Mouse (Mus musculus): ENCODE data around the gene Efhb. TPM values are rescaled to one million over a fixed set of nuclear protein-coding genes. Genes with fewer than 3 reads are reported as not detected.

Efhb gene
- total RNA-seq (2017) = 0.35 and 0.37 TPM in 2 replicates

GRCm38 (mm10) chr17:53462603-53463495, at the start of gene Efhb:
TSS of gene Efhb (minus strand) at chr17:53463321.
- 0 out of 2 replicates have a peak, but pooled peaks have one; percentile 18 for ATAC-seq (ENCODE audit: extremely low read depth, insufficient number of reproducible peaks, low FRiP score, poor library complexity, severe bottlenecking)

DNA sequence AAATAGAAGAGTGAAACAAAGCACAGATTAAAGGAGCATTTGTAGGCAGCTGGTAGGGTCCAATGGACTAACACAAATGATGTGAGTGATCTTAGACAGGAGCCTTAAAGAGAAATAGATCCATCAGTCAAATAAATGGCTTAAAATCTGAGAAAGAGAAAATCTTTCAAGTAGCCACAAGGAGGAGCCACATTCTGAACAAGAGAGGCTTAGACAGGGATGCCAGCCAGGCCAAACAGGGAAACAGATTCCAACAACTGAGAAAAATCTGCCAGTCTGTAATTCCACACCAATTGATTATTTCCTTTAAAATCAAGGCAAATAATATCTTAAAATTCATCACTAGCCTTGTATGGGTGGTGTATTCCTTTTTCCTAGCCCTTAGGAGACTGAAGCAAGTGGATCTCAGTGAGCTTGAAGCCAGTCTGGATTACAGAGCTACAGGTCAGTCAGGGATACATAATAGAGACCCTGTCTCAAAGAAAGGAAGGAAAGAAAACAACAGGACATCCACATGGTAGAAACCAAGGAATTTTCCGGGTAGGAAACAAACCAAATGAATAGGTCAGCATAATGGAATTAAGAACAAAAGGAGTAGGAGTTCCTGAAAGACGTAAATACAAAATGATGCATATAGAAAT, 49.3 kb upstream of the Efhb start:
- ATAC-seq (ENCODE audit: extremely low read depth, insufficient number of reproducible peaks, low FRiP score, poor library complexity, severe bottlenecking) = no peak

DNA sequence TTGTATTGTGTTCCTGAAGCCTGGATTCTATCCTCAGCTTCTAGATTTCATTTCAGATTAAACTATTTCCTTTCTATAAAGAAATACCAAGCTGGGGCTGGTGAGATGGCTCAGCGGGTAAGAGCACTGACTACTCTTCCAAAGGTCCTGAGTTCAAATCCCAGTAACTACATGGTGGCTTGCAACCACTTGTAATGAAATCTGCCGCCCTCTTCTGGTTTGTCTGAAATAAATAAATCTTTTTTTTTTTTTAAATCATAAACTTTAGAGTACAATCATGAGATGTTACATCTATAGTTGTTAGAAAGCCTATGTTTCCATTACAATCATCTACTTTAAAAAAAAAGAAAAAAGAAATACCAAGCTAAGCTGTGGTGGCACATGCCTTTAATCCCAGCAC, 39.8 kb upstream of the Efhb start:
- no peak for ATAC-seq (ENCODE audit: extremely low read depth, insufficient number of reproducible peaks, low FRiP score, poor library complexity, severe bottlenecking)

- no peak for ATAC-seq (ENCODE audit: extremely low read depth, insufficient number of reproducible peaks, low FRiP score, poor library complexity, severe bottlenecking)
Measured at GRCm38 (mm10) chr17:53489007-53489378, 25.9 kb upstream of the Efhb start.

DNA sequence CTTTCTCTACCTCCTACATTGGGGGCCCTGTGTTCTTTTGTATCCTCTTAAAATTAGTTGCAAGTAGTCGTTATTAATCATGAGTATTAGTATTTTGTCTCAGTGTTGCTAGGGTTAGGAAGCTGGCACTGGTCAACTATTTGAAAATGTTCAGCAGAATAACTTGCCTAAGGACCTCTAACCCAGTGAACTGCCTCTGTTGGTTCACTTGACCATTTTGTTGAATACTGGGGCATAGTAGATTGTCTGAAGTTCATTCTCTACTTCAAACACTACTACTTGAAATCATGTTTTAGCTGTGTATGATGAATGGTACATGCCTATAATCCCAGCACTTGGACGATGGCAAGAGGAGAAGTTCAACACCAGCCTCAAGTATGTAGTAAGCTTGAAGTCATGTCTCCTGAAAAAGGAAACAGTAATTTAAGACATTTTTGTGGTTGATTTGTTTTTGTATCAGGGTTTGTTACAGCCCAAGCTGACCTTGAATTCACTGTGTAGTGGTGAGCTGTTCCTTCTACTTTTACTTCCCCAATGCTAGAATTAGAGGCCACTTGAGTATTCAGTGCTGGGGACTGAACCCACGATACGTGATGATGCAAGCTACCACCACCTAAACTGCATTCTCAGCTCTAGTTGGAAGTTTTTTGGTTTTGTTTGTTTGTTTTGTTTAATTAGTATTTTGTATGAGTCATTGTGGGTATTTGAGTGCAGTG, 25.3 kb upstream of the Efhb start:
- peak; percentile 80; the same call in 1 of the 2 replicates for ATAC-seq (ENCODE audit: extremely low read depth, insufficient number of reproducible peaks, low FRiP score, poor library complexity, severe bottlenecking)

GRCm38 (mm10) chr17:53480433-53480832, 17.3 kb upstream of the Efhb start:
- ATAC-seq (ENCODE audit: extremely low read depth, insufficient number of reproducible peaks, low FRiP score, poor library complexity, severe bottlenecking) = no peak

DNA sequence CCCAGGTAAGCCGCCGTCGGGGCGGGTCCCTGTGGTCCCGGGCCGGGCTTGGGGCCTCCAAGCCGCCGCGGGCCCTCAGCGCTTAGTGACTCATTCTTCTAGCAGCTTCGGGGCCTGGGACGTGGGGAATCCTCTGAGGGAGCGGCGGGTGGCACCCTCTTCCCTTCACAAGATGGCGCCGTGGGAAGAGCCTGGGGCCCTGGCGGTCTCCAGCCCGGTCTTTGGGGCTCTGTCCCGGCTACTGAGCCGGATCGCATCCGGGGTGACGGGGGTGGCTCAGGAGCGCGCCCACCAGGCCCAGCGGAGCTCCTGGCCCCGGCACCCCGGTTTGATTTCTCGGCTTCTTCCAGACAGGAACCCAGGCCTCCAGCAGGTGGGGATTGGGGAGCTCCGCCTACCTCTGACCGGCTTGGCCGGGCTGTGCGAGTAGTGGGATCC, 16.5 kb upstream of the Efhb start:
- ATAC-seq (ENCODE audit: extremely low read depth, insufficient number of reproducible peaks, low FRiP score, poor library complexity, severe bottlenecking) = no peak

DNA sequence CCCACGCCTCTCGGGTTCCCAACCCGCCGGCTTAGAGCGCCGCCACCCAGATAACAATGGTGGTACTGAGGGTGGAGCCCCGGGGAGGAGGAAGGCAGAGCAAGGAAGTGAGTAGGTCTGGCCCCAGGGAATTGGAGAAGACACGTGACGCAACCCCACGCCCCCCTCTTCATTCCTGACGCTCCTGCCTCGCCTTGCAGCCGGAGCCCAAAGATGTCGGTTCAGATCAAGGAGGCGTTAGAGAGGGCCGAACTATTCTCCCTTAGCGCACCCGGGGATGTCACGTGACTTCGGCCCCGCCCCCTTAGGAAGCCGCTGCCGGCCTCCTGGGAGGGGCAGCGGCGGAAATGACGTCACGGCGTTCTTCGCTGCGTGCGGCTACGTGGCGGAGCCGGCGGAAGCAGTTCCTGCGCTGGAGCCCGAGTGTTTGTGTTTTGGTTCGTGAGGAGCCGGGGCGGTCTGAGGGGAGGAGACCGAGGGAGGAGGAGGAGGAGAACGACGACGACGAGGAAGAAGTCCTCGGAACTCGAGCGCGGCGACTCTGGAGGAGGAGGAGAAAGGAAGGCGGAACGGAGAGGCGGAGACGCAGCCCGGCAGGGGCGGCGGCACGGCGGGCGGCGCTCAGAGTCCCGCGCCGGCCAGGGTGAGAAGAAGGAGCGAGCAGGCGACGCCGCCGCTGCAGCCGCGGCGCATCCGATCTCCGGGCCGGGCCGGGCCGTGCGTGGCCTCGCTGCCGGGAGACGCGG, 15.9 kb upstream of the Efhb start, which contains the start of gene Rab5a:
TSS of gene Rab5a (plus strand) at position 377 of the 746 bp plus-strand sequence.
- ATAC-seq (ENCODE audit: extremely low read depth, insufficient number of reproducible peaks, low FRiP score, poor library complexity, severe bottlenecking) = peak; percentile 93

DNA sequence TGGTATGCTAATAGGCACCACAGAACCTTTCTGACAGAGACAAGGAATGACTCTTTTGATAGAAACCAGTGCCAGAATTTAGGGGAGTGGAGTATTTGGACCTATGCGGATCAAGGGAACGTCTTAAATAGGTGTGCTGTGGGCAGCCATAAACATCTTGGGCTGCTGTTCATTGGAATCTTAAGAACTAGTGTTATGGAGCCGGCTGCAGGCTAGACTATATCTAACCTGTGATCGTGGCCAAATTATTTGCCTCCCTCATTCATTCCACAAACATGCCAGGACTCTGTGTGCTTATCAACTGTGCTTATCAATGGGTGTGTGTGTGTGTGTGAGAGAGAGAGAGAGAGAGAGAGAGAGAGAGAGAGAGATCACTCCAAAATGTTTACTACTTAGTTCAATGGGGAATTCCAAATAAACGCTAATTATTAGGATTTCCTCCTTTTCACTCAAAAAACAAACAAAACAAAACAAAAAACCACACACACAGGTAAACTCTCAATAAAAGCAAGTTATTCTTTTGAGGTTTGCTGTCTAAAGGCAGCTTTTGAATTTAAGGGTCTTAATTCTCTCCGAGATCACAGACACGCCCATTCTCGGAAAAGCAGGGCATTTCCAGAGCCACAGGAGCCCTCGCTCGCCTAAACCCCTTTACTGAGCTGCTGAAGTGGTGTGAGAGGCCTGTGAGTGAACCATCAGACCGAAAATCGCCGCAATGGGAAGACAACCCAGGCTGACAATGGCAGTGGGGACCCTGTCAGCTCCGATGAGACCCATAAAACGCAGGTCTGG, 15.1 kb upstream of the Efhb start:
- ATAC-seq (ENCODE audit: extremely low read depth, insufficient number of reproducible peaks, low FRiP score, poor library complexity, severe bottlenecking) = no peak

GRCm38 (mm10) chr17:53468697-53469096, 5.6 kb upstream of the Efhb start:
- ATAC-seq (ENCODE audit: extremely low read depth, insufficient number of reproducible peaks, low FRiP score, poor library complexity, severe bottlenecking) = no peak

DNA sequence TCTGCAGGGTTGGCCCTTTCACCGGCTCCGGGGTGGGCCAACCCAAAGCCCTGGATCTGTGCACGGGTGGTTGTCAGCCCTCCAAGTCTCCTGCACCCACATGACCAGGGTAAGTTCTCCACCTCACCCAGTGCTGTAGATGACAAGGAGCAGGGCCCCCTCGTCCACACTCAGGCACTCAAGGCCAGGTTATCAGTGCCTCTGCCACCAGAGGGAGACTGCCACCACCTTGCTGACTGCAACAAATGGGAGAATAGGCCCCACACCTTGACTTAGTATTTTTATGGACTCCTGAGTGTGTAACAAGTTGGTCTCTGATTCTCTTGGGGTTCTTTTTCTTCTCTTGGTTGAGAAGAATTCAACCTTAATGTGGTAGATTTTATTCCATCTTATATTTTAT, 2.4 kb upstream of the Efhb start:
- no peak for ATAC-seq (ENCODE audit: extremely low read depth, insufficient number of reproducible peaks, low FRiP score, poor library complexity, severe bottlenecking)

DNA sequence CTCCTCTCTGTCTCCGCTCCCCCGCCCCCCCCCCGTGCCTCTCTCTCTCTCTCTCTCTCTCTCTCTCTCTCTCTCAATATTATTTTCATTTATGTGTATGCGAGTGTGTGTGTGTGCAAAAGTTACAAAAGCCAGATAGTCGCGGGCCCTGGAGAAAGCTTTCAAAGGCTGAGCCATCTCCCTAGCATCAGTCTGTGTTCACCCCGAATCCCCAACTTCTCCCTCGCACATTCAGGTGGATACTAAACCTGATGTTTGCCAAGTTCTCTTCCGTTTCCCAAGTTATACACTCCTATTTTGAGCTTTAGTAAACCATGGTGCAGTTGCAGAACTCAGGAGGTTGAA, 347 bp upstream of the Efhb start:
- ATAC-seq (ENCODE audit: extremely low read depth, insufficient number of reproducible peaks, low FRiP score, poor library complexity, severe bottlenecking) = no peak

- no peak for ATAC-seq (ENCODE audit: extremely low read depth, insufficient number of reproducible peaks, low FRiP score, poor library complexity, severe bottlenecking)
Measured at GRCm38 (mm10) chr17:53456742-53457141, 6.4 kb downstream of the Efhb start.

DNA sequence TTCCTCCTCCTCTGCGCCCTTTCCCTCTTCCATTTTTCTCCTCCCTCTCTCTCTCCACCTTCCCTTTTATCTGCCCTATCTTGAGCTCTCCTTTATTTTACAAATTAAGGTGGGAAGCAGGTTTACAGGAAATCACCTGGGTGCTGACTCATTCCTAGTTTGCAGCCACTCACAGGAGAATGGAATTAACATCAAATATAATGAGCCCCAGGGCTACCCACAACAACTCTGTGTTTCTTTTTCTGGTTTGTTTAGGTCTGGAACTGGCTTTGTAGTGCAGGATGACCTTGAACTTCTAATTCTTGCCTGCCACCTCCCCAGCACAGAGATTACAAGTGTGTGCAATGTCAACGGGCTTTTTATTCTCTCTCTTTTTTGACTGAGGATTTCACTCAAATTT, 7.0 kb downstream of the Efhb start:
- no peak for ATAC-seq (ENCODE audit: extremely low read depth, insufficient number of reproducible peaks, low FRiP score, poor library complexity, severe bottlenecking)

GRCm38 (mm10) chr17:53402689-53403306, 60.3 kb downstream of the Efhb start:
- no peak for ATAC-seq (ENCODE audit: extremely low read depth, insufficient number of reproducible peaks, low FRiP score, poor library complexity, severe bottlenecking)

DNA sequence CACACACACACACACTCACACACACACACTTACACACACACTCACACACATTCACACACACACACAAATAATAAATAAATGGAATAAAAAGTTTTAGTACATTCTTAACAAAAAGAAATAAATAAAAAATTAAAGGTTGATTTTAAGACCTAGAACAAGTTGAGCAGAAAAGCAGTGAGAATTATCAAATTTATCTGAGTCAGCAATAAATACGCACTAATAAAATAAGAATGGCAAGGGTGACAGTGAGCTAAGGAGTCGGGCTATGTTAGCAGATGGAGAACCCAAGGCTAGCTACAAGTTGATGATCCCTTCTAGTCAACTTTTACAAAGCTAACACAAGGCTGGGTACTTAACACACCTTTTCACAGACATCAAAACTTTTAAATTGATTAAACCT, 69.9 kb downstream of the Efhb start:
- ATAC-seq (ENCODE audit: extremely low read depth, insufficient number of reproducible peaks, low FRiP score, poor library complexity, severe bottlenecking) = no peak

- ATAC-seq (ENCODE audit: extremely low read depth, insufficient number of reproducible peaks, low FRiP score, poor library complexity, severe bottlenecking) = no peak
Measured at GRCm38 (mm10) chr17:53389507-53389906, 73.6 kb downstream of the Efhb start.

Data from neutrophil, adult 5-6 weeks (primary cell).